Mouse (Mus musculus): ENCODE measurements around the gene Ifna16. TPM values are rescaled to one million over a fixed set of nuclear protein-coding genes. Genes with fewer than 3 reads are reported as not detected.

Gene Ifna16
- not detected for total RNA-seq (2022)

GRCm38 (mm10) chr4:88676824-88677223, at the start of gene Ifna16:
Ifna16 (minus strand) TSS chr4:88676924.
- no peak for DNase-seq (ENCODE audit: low spot score in 2 of 2)

GRCm38 (mm10) chr4:88723497-88724090, 46.9 kb upstream of the Ifna16 start:
- no peak for DNase-seq (ENCODE audit: low spot score in 2 of 2)

DNA sequence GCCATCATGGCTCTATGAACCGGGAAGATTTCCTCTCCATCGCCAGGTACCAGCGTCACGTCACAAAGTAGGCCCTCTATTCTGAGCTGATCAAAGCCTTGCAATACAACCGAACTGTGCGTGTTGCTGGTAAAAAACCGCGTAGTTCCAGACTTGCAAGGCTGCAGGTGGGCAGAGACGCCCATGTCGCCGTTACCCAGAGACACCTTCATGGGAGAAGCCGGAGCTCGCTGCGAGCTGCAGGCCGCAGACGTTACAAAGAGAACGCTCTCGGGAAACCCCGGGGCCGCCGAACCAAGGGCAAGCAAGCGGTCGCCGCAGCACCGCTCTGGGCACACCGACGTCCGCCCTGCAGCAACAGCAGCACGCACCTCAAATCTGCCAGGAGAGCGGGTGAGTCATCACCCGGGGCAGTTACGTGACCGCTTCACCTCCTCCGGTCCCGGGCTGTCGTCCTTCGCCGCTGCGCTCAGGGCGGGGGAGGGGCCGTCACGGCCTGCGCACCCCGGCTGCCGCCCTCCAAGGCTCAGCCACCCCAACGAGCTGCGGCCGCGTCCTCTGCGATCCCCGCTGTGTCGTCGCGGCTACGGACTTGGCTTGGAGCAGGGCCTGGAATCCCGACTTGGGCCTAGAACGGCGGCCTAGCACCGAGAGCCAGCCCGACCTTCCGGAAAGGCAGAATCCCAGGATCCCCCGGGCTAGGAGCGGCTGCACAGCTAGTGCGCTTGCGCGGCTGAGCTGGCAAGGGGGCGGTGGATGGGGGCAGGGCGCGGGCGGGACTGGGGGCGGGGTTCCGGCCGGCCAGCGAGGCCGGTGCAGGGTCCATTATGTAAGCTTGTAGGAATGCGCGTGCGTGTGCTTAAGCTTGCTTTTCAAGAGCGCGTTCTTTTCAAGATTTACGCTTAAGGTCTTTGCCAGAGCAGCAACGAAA, 45.3 kb upstream of the Ifna16 start, which contains the start of the genes Gm26566 and Klhl9:
Gene Gm26566 (plus strand): TSS at position 15 of the 931 bp plus-strand sequence.
Gene Klhl9 (minus strand): TSS at position 675 of the 931 bp plus-strand sequence.
- DNase-seq (ENCODE audit: low spot score in 2 of 2) = peak; percentile 67 to 78

- DNase-seq (ENCODE audit: low spot score in 2 of 2) = no peak
These were observed 42.0 kb upstream of the Ifna16 start for GRCm38 (mm10) chr4:88718715-88719114.

- DNase-seq (ENCODE audit: low spot score in 2 of 2) = no peak
These were observed 38.3 kb upstream of the Ifna16 start for GRCm38 (mm10) chr4:88715059-88715458.

DNA sequence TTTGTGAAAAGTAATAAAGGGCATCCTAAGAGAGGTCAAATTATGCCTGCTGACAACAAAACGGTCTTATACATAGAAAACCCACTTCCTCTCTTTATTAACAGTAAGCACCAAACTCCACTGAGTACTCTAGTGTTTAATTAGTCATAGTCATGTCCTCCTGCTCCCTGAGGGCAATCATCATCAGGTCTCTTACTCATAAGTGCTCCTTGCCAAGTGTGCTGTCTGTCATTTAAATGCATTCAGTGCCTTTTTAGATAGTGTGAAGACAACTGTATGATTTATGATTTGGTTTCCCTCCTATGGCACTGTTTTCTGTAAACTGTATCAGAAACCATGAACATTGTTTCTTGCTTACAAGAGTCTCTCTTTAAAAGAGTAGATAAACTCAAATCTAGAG, 37.6 kb upstream of the Ifna16 start:
- no peak for DNase-seq (ENCODE audit: low spot score in 2 of 2)

- no peak for DNase-seq (ENCODE audit: low spot score in 2 of 2)
These were observed 30.6 kb upstream of the Ifna16 start for GRCm38 (mm10) chr4:88707128-88707826.

- DNase-seq (ENCODE audit: low spot score in 2 of 2) = no peak
These were observed 29.2 kb upstream of the Ifna16 start for GRCm38 (mm10) chr4:88705924-88706323.

DNA sequence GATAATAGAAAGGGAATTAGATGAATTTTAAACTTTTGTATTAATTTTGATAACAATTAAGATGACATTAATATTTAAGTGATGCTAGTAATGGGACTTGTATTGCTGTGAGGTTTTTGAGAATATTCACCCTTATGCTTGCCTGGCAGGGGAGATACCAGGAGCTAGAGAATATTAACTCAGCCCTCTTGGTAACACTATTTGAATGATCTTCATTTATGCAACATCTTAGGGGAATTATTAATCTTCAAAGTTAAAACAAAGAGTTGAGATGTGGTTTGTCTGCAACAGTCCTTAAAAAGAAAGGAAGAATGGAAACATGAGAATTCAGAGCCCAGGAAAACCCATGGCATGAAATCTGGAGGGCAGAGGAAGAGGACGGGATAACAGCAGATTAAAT, 22.6 kb upstream of the Ifna16 start:
- DNase-seq (ENCODE audit: low spot score in 2 of 2) = no peak

DNA sequence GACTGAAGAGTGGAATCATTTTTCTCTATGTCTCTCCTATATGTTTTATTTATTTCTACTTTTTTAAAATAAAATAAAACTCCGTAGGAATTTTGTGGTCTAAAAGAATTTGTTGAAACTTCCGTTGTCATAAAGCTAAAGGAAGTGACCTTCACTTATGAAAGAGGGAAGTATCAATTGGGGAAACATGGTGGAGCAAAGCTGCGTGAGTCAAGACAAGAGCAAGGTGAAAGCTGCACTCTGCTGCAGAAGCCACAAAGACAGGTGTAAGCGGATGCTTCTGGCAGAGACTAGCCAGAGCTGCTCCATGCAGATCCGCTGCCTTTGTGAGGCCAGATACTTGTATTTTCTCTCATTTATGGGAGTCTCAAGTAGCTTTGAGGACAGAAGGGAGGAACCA, 22.1 kb upstream of the Ifna16 start:
- no peak for DNase-seq (ENCODE audit: low spot score in 2 of 2)

GRCm38 (mm10) chr4:88697753-88698152, 21.0 kb upstream of the Ifna16 start:
- DNase-seq (ENCODE audit: low spot score in 2 of 2) = no peak

GRCm38 (mm10) chr4:88697108-88697507, 20.4 kb upstream of the Ifna16 start:
- no peak for DNase-seq (ENCODE audit: low spot score in 2 of 2)

- DNase-seq (ENCODE audit: low spot score in 2 of 2) = peak in 1 of 2 experiments; percentile 12
These were observed 19.6 kb upstream of the Ifna16 start for GRCm38 (mm10) chr4:88696237-88696884.

- DNase-seq (ENCODE audit: low spot score in 2 of 2) = no peak
These were observed 16.7 kb upstream of the Ifna16 start for GRCm38 (mm10) chr4:88693392-88693791.

- no peak for DNase-seq (ENCODE audit: low spot score in 2 of 2)
These were observed 15.8 kb upstream of the Ifna16 start for GRCm38 (mm10) chr4:88692537-88692936.

GRCm38 (mm10) chr4:88691259-88691658, 14.5 kb upstream of the Ifna16 start, which contains the start of gene Ifnab:
Ifnab (minus strand) TSS chr4:88691359.
- DNase-seq (ENCODE audit: low spot score in 2 of 2) = no peak

DNA sequence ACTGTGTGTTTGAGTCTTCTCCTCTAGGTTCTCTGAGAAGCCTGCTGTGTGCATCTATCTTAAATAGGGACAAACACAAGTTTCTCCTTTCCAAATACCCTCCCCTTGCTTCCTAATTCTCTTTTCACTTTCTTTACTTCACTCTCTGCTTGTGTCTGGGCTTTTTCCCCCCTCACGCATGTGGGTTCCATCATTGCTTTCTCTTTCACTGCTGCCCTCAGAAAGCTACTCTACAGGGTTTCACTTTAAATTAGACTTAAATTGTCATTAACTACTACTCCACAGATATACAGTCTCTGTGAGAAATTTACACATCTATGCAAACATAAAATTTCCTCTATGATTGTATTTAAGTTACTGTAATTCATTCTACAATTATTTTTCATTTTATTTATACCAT, 7.1 kb upstream of the Ifna16 start, which contains the start of gene Ifna2:
Gene Ifna2 (minus strand): TSS at position 101 of the 400 bp plus-strand sequence.
- no peak for DNase-seq (ENCODE audit: low spot score in 2 of 2)

GRCm38 (mm10) chr4:88681353-88681752, 4.6 kb upstream of the Ifna16 start:
- no peak for DNase-seq (ENCODE audit: low spot score in 2 of 2)

DNA sequence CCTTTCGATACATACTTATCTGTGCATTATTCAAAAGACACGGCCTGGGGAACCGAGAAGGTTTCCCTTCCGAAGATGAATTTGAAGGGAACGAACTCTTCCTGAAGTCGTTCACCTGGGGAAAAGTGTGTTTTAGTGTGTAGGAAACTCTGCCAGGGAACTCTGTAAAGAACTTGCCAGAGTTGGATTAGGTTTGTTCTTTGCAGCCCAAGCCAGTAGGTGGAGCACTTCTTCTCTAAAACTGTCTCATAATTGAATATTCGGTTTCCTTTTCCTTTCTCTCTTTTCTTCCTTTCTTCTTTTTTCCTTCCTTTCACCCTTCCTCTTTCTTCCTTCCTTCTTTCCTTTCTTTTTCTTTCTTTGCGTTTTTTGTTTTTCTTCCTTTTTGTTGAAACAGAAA, 3.6 kb upstream of the Ifna16 start:
- no peak for DNase-seq (ENCODE audit: low spot score in 2 of 2)

GRCm38 (mm10) chr4:88655461-88655860, 21.3 kb downstream of the Ifna16 start:
- no peak for DNase-seq (ENCODE audit: low spot score in 2 of 2)

DNA sequence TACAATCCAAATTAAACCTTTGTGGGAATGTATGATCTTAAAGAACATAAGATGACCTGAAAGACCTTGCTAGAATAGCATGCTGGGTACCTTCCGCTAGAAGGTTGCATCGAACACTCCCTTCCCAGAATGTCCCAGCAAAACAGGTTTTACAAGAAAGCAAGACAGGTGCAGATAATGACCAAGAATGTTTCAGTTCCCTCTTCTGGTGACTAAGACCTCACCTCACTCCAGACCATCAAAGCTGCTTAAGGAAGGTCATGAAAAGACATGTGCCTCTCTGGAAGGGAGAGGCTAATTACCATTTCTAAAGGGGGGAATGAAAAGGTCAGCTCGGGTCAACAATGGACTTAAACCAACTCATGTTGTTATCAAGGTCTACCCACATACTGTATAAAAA, 23.1 kb downstream of the Ifna16 start:
- DNase-seq (ENCODE audit: low spot score in 2 of 2) = no peak

All from left cerebral cortex, adult 8-10 months (tissue).